Mouse (Mus musculus) CD8-positive naive resting alpha-beta T cell, adult 57 days (primary cell): Measurements from ENCODE around the gene D3Ertd254e. TPM values are rescaled to one million over a fixed set of nuclear protein-coding genes. Genes with fewer than 3 reads are reported as not detected.

Experiments used
- total RNA-seq: library from RNA; stranded (reverse); gene quantifications from one replicate; pipeline ENCODE4 v1.2.4, GENCODE M21; 2023

The D3Ertd254e gene
- total RNA-seq = 4.5 TPM

GRCm38 (mm10) chr3:36150934-36151686, at the start of gene D3Ertd254e:
TSS of gene D3Ertd254e (plus strand) at chr3:36151017.

Other genes with a start within 250 kb of the D3Ertd254e start
- 66.1 TPM for gene Dcun1d1, start 213.6 kb upstream of the D3Ertd254e start, total RNA-seq
- 31.7 TPM for gene Mccc1, start 150.3 kb upstream of the D3Ertd254e start, total RNA-seq
- not detected for gene Ccdc144b, start 97.5 kb upstream of the D3Ertd254e start, total RNA-seq
- 31.9 TPM for gene Acad9, start 85.0 kb upstream of the D3Ertd254e start, total RNA-seq
- not detected for gene Qrfpr, start 71.3 kb downstream of the D3Ertd254e start, total RNA-seq